Mouse (Mus musculus): ENCODE results near the gene Tnks1bp1.

DNA sequence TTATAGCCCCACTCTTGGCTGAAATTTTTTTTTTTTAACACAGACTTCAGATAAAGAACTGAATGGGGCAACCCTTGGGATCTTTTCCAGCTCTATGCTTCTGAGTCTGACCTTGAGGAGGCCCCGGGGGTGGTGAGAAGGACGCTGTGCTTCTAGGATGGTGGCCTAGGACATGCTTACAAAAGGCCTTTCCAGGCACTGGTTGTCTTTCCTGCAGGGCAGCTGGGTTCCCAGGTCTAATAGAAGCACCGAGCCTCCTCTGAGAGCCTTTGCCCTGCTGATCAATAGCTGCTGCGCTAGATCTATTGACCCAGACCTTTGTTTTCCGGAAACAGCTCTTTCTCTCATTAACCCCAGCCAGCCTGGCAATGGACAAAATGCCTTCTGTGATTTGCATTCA, 48.1 kb downstream of the Tnks1bp1 start:
- TF ChIP-seq CTCF (conservative IDR thresholded peaks at IDR 0.05; ENCODE audit: low read length) = no peak
- TF ChIP-seq NANOG (IDR thresholded peaks at IDR 0.05; ENCODE audit: borderline replicate concordance, low read length) = no peak
- no peak for TF ChIP-seq POU5F1 (IDR thresholded peaks at IDR 0.05; ENCODE audit: borderline replicate concordance, low read length)
